33 mouse cellular contexts compared by ENCODE assay signal in genomic region chr16:34601954-34602353, GRCm38 (mm10). TPM values are rescaled to one million over a fixed set of nuclear protein-coding genes. Genes with fewer than 3 reads are reported as not detected.
DNase-seq lines count a peak whose midpoint lies in the region; ATAC-seq lines count a peak whose summit lies in the region.
"Had no signal": no experiment of that assay in that cellular context is flagged by ENCODE, and none has a peak within 500 bp of the region (broad histone marks: within the 10 kb centered on the region; RNA-seq: fewer than 3 reads in every experiment).

No protein-coding gene starts in this region.

- H3K9me3 ChIP-seq in heart, embryonic 10.5 days, result no peaks in the 10 kb centered on the region
- H3K9me3 ChIP-seq: embryonic facial prominence, embryonic 12.5 days; forebrain, embryonic 12.5 days; forebrain, embryonic 15.5 days; G1E; hindbrain, embryonic 10.5 days; intestine, embryonic 15.5 days had no signal

- H3K4me1 ChIP-seq in heart, embryonic 10.5 days, result no peaks in the 10 kb centered on the region
- H3K4me1 ChIP-seq: embryonic facial prominence, embryonic 12.5 days; forebrain, embryonic 12.5 days; forebrain, embryonic 15.5 days; hindbrain, embryonic 10.5 days; hindbrain, embryonic 13.5 days; intestine, embryonic 15.5 days had no signal

- H3K36me3 ChIP-seq in heart, embryonic 10.5 days, result no peaks in the 10 kb centered on the region
- H3K36me3 ChIP-seq: embryonic facial prominence, embryonic 12.5 days; forebrain, embryonic 12.5 days; forebrain, embryonic 15.5 days; G1E; heart, embryonic 13.5 days; hindbrain, embryonic 10.5 days; hindbrain, embryonic 13.5 days; intestine, embryonic 15.5 days had no signal

- ATAC-seq in erythroid progenitor cell, adult 5-6 weeks (replicated peaks; ENCODE audit: low FRiP score, poor library complexity, severe bottlenecking), result no peak
- ATAC-seq: forebrain, embryonic 15.5 days; hindbrain, embryonic 16.5 days; intestine, embryonic 15.5 days; Patski had no signal

- DNase-seq in heart, adult 11 months, result peak; percentile 87
- no peak for DNase-seq in heart, embryonic 10.5 days (ENCODE audit: low spot score)
- peak; percentile 15 for DNase-seq in retina, postnatal 1 day
- DNase-seq in retina, embryonic 14.5 days (ENCODE audit: low spot score), result no peak
- peak; percentile 54 for DNase-seq in fat pad, adult 2 months (ENCODE audit: extremely low read depth, low read depth, low spot score)
- DNase-seq in cerebellum, postnatal 10 days, result no peak
- DNase-seq: adrenal gland, postnatal 10 days; adrenal gland, postnatal 36 days; B cell, adult 2 months; cerebellum, adult 18-20 months; cerebellum, adult 9-10 months; cerebellum, postnatal 25 days; gastrocnemius, postnatal 25 days; heart, postnatal 36 days; kidney, adult 11 months; kidney, adult 8-10 months had no signal

- H3K27ac ChIP-seq in heart, embryonic 10.5 days, result no peak overlapping the region
- H3K27ac ChIP-seq: embryonic facial prominence, embryonic 12.5 days; forebrain, embryonic 12.5 days; forebrain, embryonic 15.5 days; heart, embryonic 13.5 days; hindbrain, embryonic 10.5 days; hindbrain, embryonic 13.5 days; intestine, embryonic 15.5 days had no signal

- no peak overlapping the region for H3K4me3 ChIP-seq in heart, embryonic 10.5 days
- H3K4me3 ChIP-seq: embryonic facial prominence, embryonic 12.5 days; erythroblast, embryonic 14.5 days; forebrain, embryonic 12.5 days; forebrain, embryonic 15.5 days; heart, embryonic 13.5 days; hindbrain, embryonic 10.5 days; hindbrain, embryonic 13.5 days; intestine, embryonic 15.5 days had no signal

- WGBS in heart, embryonic 10.5 days, result 50% methylated on average over 4 of the region's 4 CpGs

- no peaks in the 10 kb centered on the region for H3K27me3 ChIP-seq in heart, embryonic 10.5 days (ENCODE audit: insufficient read depth, poor library complexity, severe bottlenecking)
- H3K27me3 ChIP-seq: embryonic facial prominence, embryonic 12.5 days; forebrain, embryonic 12.5 days; forebrain, embryonic 15.5 days; heart, embryonic 13.5 days; hindbrain, embryonic 13.5 days; intestine, embryonic 15.5 days; Patski had no signal

RNA-seq across cellular contexts. Expression of gene Kalrn, which starts 28.6 kb away (rescaled TPM):
- 18.4 and 22.8 TPM in 2 replicates for polyA plus RNA-seq in heart, embryonic 10.5 days (2016; fragmentation: Nextera tagmentation; extraction: Ambion mirVana)
- total RNA-seq in erythroid progenitor cell, adult 5-6 weeks (2015; ENCODE audit: low replicate concordance), result 1.1 TPM in 1 of 2 replicates, not detected in the other
- total RNA-seq in erythroid progenitor cell, adult 5-6 weeks (2017; ENCODE audit: low replicate concordance), result 1.1 and 1.7 TPM in 2 replicates

RNA-seq across cellular contexts. Expression of gene Ropn1, which starts 47.8 kb away (rescaled TPM):
- polyA plus RNA-seq in heart, embryonic 10.5 days (2016; fragmentation: Nextera tagmentation; extraction: Ambion mirVana), result 0.55 and 0.57 TPM in 2 replicates
- not detected in 2 replicates for total RNA-seq in erythroid progenitor cell, adult 5-6 weeks (2015; ENCODE audit: low replicate concordance)
- total RNA-seq in erythroid progenitor cell, adult 5-6 weeks (2017; ENCODE audit: low replicate concordance), result not detected in 2 replicates
- total RNA-seq: adrenal gland, adult 18-20 months; adrenal gland, postnatal 10 days; adrenal gland, postnatal 36 days; CH12.LX; common myeloid progenitor, adult 5-6 weeks; G1E; gastrocnemius, adult 8-10 months; gastrocnemius, postnatal 25 days; heart, adult 8-10 months had no signal
- polyA plus RNA-seq: embryonic facial prominence, embryonic 12.5 days; erythroblast, embryonic 14.5 days; forebrain, embryonic 12.5 days; forebrain, embryonic 15.5 days; G1E; hindbrain, embryonic 10.5 days; hindbrain, embryonic 13.5 days; hindbrain, embryonic 16.5 days; intestine, embryonic 15.5 days; Patski had no signal

Comparison
In these comparisons a context has a peak if more than half of its experiments do, and no peak if none do; other contexts are left out.
1. DNase-seq: peak in heart, adult 11 months (single experiment), retina, postnatal 1 day (single experiment) and fat pad, adult 2 months (single experiment); none in heart, embryonic 10.5 days (single experiment), retina, embryonic 14.5 days (single experiment) and cerebellum, postnatal 10 days (0 of 2).